Mouse (Mus musculus): ENCODE results near the gene Cacna1e. TPM values are rescaled to one million over a fixed set of nuclear protein-coding genes. Genes with fewer than 3 reads are reported as not detected.

The Cacna1e gene
- polyA plus RNA-seq, 1 experiment from 2014 or later: 0.05 TPM

- Histone ChIP-seq H3K4me1 (replicated peaks; ENCODE audit: insufficient read depth, low read length) (no peaks in the 10 kb centered on the region), H3K9ac (ENCODE audit: low read depth, low read length) (no peak overlapping the region), H3K4me3 (replicated peaks; ENCODE audit: low read depth, low read length) (no peak overlapping the region), H3K36me3 (ENCODE audit: insufficient read depth, low read length) (no peaks in the 10 kb centered on the region), H3K4me2 (ENCODE audit: low read length) (no peak overlapping the region), H3K27me3 (ENCODE audit: insufficient read depth, low read length) (no peaks in the 10 kb centered on the region), H3K27ac (no peak overlapping the region), H3K9me3 (replicated peaks; ENCODE audit: low read length) (no peaks in the 10 kb centered on the region)
- no peak for DNase-seq (ENCODE audit: low spot score)
- TF ChIP-seq CTCF (IDR thresholded peaks at IDR 0.05; ENCODE audit: low read depth): no peak
- no peak for ATAC-seq (replicated peaks; ENCODE audit: low FRiP score, low read depth)
- 75% methylated on average over 3 of the region's 3 CpGs for WGBS
Observed at GRCm38 (mm10) chr1:154748531-154748930, 135.8 kb downstream of the Cacna1e start.

DNA sequence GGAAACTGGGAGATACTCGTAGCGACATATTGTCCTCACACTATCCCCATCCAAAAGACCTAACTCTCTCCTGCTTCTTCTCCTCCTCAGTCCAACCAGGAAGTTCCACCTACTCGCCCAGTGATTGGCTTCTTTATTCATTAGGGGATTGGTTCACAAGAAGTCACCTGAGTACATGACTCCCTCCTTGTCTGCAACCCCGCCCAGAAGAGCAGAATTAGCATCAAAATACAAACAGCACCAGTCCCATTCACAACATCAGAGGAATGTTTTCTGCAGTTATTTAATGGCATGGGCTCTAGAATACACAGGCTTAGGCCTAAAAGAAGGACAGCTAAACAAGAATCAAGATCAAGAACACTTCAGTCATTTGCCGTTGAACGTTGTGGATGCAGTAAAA lies 139.1 kb downstream of the Cacna1e start:
- ATAC-seq (replicated peaks; ENCODE audit: low FRiP score, low read depth) (no peak), DNase-seq (ENCODE audit: low spot score) (no peak)
- Histone ChIP-seq H3K4me1 (replicated peaks; ENCODE audit: insufficient read depth, low read length) (no peaks in the 10 kb centered on the region), H3K9me3 (replicated peaks; ENCODE audit: low read length) (no peaks in the 10 kb centered on the region), H3K4me3 (replicated peaks; ENCODE audit: low read depth, low read length) (no peak overlapping the region), H3K27me3 (ENCODE audit: insufficient read depth, low read length) (no peaks in the 10 kb centered on the region), H3K36me3 (ENCODE audit: insufficient read depth, low read length) (no peaks in the 10 kb centered on the region), H3K9ac (ENCODE audit: low read depth, low read length) (no peak overlapping the region), H3K27ac (no peak overlapping the region), H3K4me2 (ENCODE audit: low read length) (no peak overlapping the region)
- WGBS: 89% methylated on average over 6 of the region's 6 CpGs
- TF ChIP-seq CTCF (IDR thresholded peaks at IDR 0.05; ENCODE audit: low read depth): no peak

DNA sequence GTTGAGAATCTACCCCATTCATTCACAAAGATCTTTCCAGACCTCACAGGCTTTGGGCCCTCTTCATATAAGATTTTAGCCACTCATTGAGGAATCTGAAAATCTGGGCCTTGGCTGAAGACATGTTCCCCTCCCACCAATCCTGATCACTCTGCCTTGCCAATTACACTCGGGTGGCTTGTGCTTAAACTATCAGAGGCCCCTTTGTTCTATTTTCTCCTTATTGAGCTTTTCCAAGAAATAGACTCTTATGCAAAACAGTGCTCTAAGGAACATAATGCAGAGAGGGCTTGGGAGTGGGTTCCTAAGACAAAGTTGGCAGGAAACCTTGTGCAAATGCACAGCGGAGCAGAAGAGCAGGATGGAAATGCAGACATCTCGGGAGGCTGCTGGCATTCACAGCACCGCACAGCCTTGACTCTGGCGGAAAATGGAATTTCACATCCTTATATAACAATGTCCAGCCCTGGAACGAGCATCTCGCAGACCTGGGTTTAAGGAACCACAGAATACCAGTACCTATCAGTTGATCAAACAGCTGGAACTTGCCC lies 153.8 kb downstream of the Cacna1e start:
- 78% methylated on average over 7 of the region's 7 CpGs for WGBS
- Histone ChIP-seq H3K27ac (no peak overlapping the region), H3K4me3 (replicated peaks; ENCODE audit: low read depth, low read length) (no peak overlapping the region), H3K9ac (ENCODE audit: low read depth, low read length) (no peak overlapping the region), H3K27me3 (ENCODE audit: insufficient read depth, low read length) (peaks cover 24% of the 10 kb centered on the region), H3K9me3 (replicated peaks; ENCODE audit: low read length) (no peaks in the 10 kb centered on the region), H3K4me2 (ENCODE audit: low read length) (no peak overlapping the region), H3K36me3 (ENCODE audit: insufficient read depth, low read length) (no peaks in the 10 kb centered on the region), H3K4me1 (replicated peaks; ENCODE audit: insufficient read depth, low read length) (no peaks in the 10 kb centered on the region)
- TF ChIP-seq CTCF (IDR thresholded peaks at IDR 0.05; ENCODE audit: low read depth): no peak
- DNase-seq (ENCODE audit: low spot score): no peak
- ATAC-seq (replicated peaks; ENCODE audit: low FRiP score, low read depth): no peak

- Histone ChIP-seq H3K9me3 (replicated peaks; ENCODE audit: low read length) (no peaks in the 10 kb centered on the region), H3K4me3 (replicated peaks; ENCODE audit: low read depth, low read length) (no peak overlapping the region), H3K4me2 (ENCODE audit: low read length) (no peak overlapping the region), H3K9ac (ENCODE audit: low read depth, low read length) (no peak overlapping the region), H3K4me1 (replicated peaks; ENCODE audit: insufficient read depth, low read length) (no peaks in the 10 kb centered on the region), H3K36me3 (ENCODE audit: insufficient read depth, low read length) (no peaks in the 10 kb centered on the region), H3K27me3 (ENCODE audit: insufficient read depth, low read length) (peaks cover 35% of the 10 kb centered on the region), H3K27ac (no peak overlapping the region)
- no peak for ATAC-seq (replicated peaks; ENCODE audit: low FRiP score, low read depth)
- peak; percentile 90 for TF ChIP-seq CTCF (IDR thresholded peaks at IDR 0.05; ENCODE audit: low read depth)
- peak; percentile 91 for DNase-seq (ENCODE audit: low spot score)
- 56% methylated on average over 6 of the region's 6 CpGs for WGBS
Observed at GRCm38 (mm10) chr1:154729269-154729980, 154.9 kb downstream of the Cacna1e start.

DNA sequence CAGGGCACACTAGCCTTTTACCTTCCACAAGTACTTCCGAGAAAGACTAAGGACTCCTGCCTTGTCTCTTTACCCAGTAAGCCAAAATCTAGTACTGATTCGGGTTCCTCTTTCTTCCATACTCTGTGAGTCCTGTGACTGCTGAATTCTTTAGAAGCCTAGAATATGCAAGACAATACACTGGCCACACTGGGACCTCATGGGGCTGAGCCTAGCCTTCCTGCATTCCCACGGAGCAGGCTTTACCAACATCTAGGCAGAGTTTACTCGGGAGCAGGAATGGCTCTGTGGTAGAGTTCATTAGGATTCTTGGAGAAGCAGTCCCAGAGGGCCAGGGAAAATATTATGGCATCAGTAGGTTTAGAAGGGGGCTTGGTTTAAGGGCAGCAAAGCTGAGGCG lies 155.6 kb downstream of the Cacna1e start:
- no peak overlapping the region for H3K9ac ChIP-seq (ENCODE audit: low read depth, low read length)
- H3K4me3 ChIP-seq (replicated peaks; ENCODE audit: low read depth, low read length): no peak overlapping the region
- peaks cover 43% of the 10 kb centered on the region for H3K27me3 ChIP-seq (ENCODE audit: insufficient read depth, low read length)
- no peak for TF ChIP-seq CTCF (IDR thresholded peaks at IDR 0.05; ENCODE audit: low read depth)
- no peaks in the 10 kb centered on the region for H3K9me3 ChIP-seq (replicated peaks; ENCODE audit: low read length)
- H3K27ac ChIP-seq: no peak overlapping the region
- no peak for DNase-seq (ENCODE audit: low spot score)
- H3K4me2 ChIP-seq (ENCODE audit: low read length): no peak overlapping the region
- H3K4me1 ChIP-seq (replicated peaks; ENCODE audit: insufficient read depth, low read length): no peaks in the 10 kb centered on the region
- 42% methylated on average over 5 of the region's 5 CpGs for WGBS
- no peaks in the 10 kb centered on the region for H3K36me3 ChIP-seq (ENCODE audit: insufficient read depth, low read length)
- no peak for ATAC-seq (replicated peaks; ENCODE audit: low FRiP score, low read depth)

DNA sequence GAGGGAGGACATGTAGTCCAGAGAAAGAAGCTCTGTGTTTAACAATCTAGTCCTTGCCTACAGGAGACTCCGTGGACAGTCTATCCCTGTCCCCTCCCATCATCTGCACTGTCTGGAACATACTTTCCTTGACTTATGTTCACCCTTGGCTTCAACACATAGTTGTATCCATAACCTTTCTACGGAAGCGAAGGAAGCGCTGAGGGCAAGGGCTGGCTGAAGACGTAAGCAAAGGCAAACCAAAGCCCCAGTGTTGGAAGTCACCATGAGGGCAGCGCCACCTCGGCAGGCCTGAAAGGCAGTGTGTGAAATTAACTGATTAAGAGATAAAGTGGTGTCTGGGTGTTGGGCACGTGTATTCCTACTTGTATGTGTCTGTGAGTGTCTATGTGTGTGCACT lies 156.6 kb downstream of the Cacna1e start:
- no peak for TF ChIP-seq CTCF (IDR thresholded peaks at IDR 0.05; ENCODE audit: low read depth)
- H3K27me3 ChIP-seq (ENCODE audit: insufficient read depth, low read length): peaks cover 50% of the 10 kb centered on the region
- H3K4me2 ChIP-seq (ENCODE audit: low read length): no peak overlapping the region
- no peaks in the 10 kb centered on the region for H3K36me3 ChIP-seq (ENCODE audit: insufficient read depth, low read length)
- H3K9me3 ChIP-seq (replicated peaks; ENCODE audit: low read length): no peaks in the 10 kb centered on the region
- no peak overlapping the region for H3K4me3 ChIP-seq (replicated peaks; ENCODE audit: low read depth, low read length)
- DNase-seq (ENCODE audit: low spot score) (no peak), ATAC-seq (replicated peaks; ENCODE audit: low FRiP score, low read depth) (no peak)
- WGBS: 85% methylated on average over 8 of the region's 8 CpGs
- H3K4me1 ChIP-seq (replicated peaks; ENCODE audit: insufficient read depth, low read length): no peaks in the 10 kb centered on the region
- no peak overlapping the region for H3K9ac ChIP-seq (ENCODE audit: low read depth, low read length)
- H3K27ac ChIP-seq: no peak overlapping the region

All from kidney, postnatal 0 days (tissue).